In genomic region chr12:71030260-71030659, GRCm38 (mm10) we compare ENCODE assay signal across 26 mouse cellular contexts. TPM values are rescaled to one million over a fixed set of nuclear protein-coding genes. Genes with fewer than 3 reads are reported as not detected.
DNase-seq lines count a peak whose midpoint lies in the region; ATAC-seq and TF ChIP-seq lines count a peak whose summit lies in the region.
"Had no signal": no experiment of that assay in that cellular context is flagged by ENCODE, and none has a peak within 500 bp of the region (broad histone marks: within the 10 kb centered on the region; RNA-seq: fewer than 3 reads in every experiment).

No protein-coding gene starts in this region.

- no peak for TF ChIP-seq EP300 in liver, postnatal 0 days (IDR thresholded peaks at IDR 0.05; ENCODE audit: low read depth)

- H3K9ac ChIP-seq in liver, postnatal 0 days (replicated peaks): no peak overlapping the region
- H3K9ac ChIP-seq in liver, embryonic 12.5 days: no peak overlapping the region
- H3K9ac ChIP-seq in hindbrain, postnatal 0 days (replicated peaks; ENCODE audit: low read length): no peak overlapping the region
- H3K9ac ChIP-seq: embryonic facial prominence, embryonic 12.5 days; forebrain, embryonic 12.5 days; heart, embryonic 12.5 days; limb, embryonic 13.5 days; liver, embryonic 13.5 days; lung, embryonic 14.5 days; neural tube, embryonic 13.5 days had no signal

- peaks cover 62% of the 10 kb centered on the region for H3K36me3 ChIP-seq in liver, postnatal 0 days (replicated peaks; ENCODE audit: insufficient read depth, low read length)
- peaks cover 78% of the 10 kb centered on the region for H3K36me3 ChIP-seq in liver, embryonic 12.5 days
- H3K36me3 ChIP-seq in hindbrain, postnatal 0 days (ENCODE audit: insufficient read depth, low read length): peaks cover 18% of the 10 kb centered on the region

- DNase-seq in liver, postnatal 0 days: peak; percentile 7
- peak; percentile 44 for DNase-seq in ES-CJ7 (ENCODE audit: low read depth, low spot score)
- no peak for DNase-seq in ovary, postnatal 14 days (ENCODE audit: low spot score)
- DNase-seq in hindbrain, postnatal 0 days (ENCODE audit: low spot score): no peak
- DNase-seq: adrenal gland, postnatal 10 days; B cell, adult 2 months; cerebellum, adult 18-20 months; cerebellum, postnatal 14 days; heart, postnatal 10 days; kidney, adult 9 months; kidney, postnatal 4 days; liver, embryonic 13.5 days; lung, embryonic 14.5 days; midbrain, embryonic 14.5 days; thymus, postnatal 14 days had no signal

- no peaks in the 10 kb centered on the region for H3K27me3 ChIP-seq in liver, postnatal 0 days (ENCODE audit: insufficient read depth, low read length)
- H3K27me3 ChIP-seq in liver, embryonic 12.5 days (replicated peaks): no peaks in the 10 kb centered on the region
- H3K27me3 ChIP-seq in hindbrain, postnatal 0 days (ENCODE audit: insufficient read depth, low read length): no peaks in the 10 kb centered on the region
- H3K27me3 ChIP-seq: embryonic facial prominence, embryonic 12.5 days; forebrain, embryonic 12.5 days; heart, embryonic 12.5 days; limb, embryonic 13.5 days; liver, embryonic 13.5 days; neural tube, embryonic 13.5 days had no signal

- H3K4me3 ChIP-seq in liver, postnatal 0 days (ENCODE audit: low read depth, low read length): no peak overlapping the region
- H3K4me3 ChIP-seq in liver, embryonic 12.5 days: no peak overlapping the region
- no peak overlapping the region for H3K4me3 ChIP-seq in hindbrain, postnatal 0 days (ENCODE audit: low read length)
- H3K4me3 ChIP-seq: embryonic facial prominence, embryonic 12.5 days; erythroblast, embryonic 14.5 days; forebrain, embryonic 12.5 days; heart, embryonic 12.5 days; hindbrain, embryonic 10.5 days; limb, embryonic 13.5 days; liver, embryonic 13.5 days; neural tube, embryonic 13.5 days had no signal

- no peaks in the 10 kb centered on the region for H3K4me1 ChIP-seq in liver, postnatal 0 days (ENCODE audit: insufficient read depth)
- H3K4me1 ChIP-seq in liver, embryonic 12.5 days: no peaks in the 10 kb centered on the region
- no peaks in the 10 kb centered on the region for H3K4me1 ChIP-seq in hindbrain, postnatal 0 days (ENCODE audit: insufficient read depth, low read length)
- H3K4me1 ChIP-seq: embryonic facial prominence, embryonic 12.5 days; forebrain, embryonic 12.5 days; heart, embryonic 12.5 days; hindbrain, embryonic 10.5 days; liver, embryonic 13.5 days; neural tube, embryonic 13.5 days had no signal

- TF ChIP-seq CTCF in liver, postnatal 0 days (IDR thresholded peaks at IDR 0.05; ENCODE audit: low read depth): no peak
- TF ChIP-seq CTCF in hindbrain, postnatal 0 days (IDR thresholded peaks at IDR 0.05; ENCODE audit: low read depth): no peak

- no peak for ATAC-seq in liver, postnatal 0 days
- ATAC-seq in liver, embryonic 12.5 days: no peak
- ATAC-seq in inflammation-experienced regulatory T-cells, adult 6 months: peak; percentile 87
- ATAC-seq in hindbrain, postnatal 0 days: no peak
- no peak for ATAC-seq in erythroblast, adult 5-6 weeks (replicated peaks; ENCODE audit: low FRiP score, poor library complexity, severe bottlenecking)
- ATAC-seq: hindbrain, embryonic 16.5 days had no signal

- H3K4me2 ChIP-seq in liver, postnatal 0 days (ENCODE audit: low read depth, low read length): no peak overlapping the region
- H3K4me2 ChIP-seq in liver, embryonic 12.5 days: no peak overlapping the region
- no peak overlapping the region for H3K4me2 ChIP-seq in hindbrain, postnatal 0 days (ENCODE audit: low read depth, low read length)
- H3K4me2 ChIP-seq: embryonic facial prominence, embryonic 12.5 days; forebrain, embryonic 12.5 days; heart, embryonic 12.5 days; limb, embryonic 13.5 days; liver, embryonic 13.5 days; lung, embryonic 14.5 days; neural tube, embryonic 13.5 days had no signal

- H3K27ac ChIP-seq in liver, postnatal 0 days (ENCODE audit: low read depth): no peak overlapping the region
- H3K27ac ChIP-seq in liver, embryonic 12.5 days: no peak overlapping the region
- no peak overlapping the region for H3K27ac ChIP-seq in hindbrain, postnatal 0 days
- H3K27ac ChIP-seq: embryonic facial prominence, embryonic 12.5 days; forebrain, embryonic 12.5 days; hindbrain, embryonic 10.5 days; limb, embryonic 13.5 days; liver, embryonic 13.5 days; neural tube, embryonic 13.5 days had no signal

- H3K9me3 ChIP-seq in liver, postnatal 0 days (ENCODE audit: low read length): no peaks in the 10 kb centered on the region
- H3K9me3 ChIP-seq in liver, embryonic 12.5 days (replicated peaks): no peaks in the 10 kb centered on the region
- H3K9me3 ChIP-seq in hindbrain, postnatal 0 days (ENCODE audit: low read length): no peaks in the 10 kb centered on the region
- H3K9me3 ChIP-seq: embryonic facial prominence, embryonic 12.5 days; forebrain, embryonic 12.5 days; heart, embryonic 12.5 days; hindbrain, embryonic 10.5 days; limb, embryonic 13.5 days; liver, embryonic 13.5 days; neural tube, embryonic 13.5 days had no signal

- WGBS in liver, postnatal 0 days (ENCODE audit: insufficient replicate concordance): 85% methylated on average over 8 of the region's 8 CpGs
- WGBS in liver, embryonic 12.5 days (ENCODE audit: insufficient replicate concordance): 81% methylated on average over 8 of the region's 8 CpGs
- WGBS in hindbrain, postnatal 0 days: 86% methylated on average over 8 of the region's 8 CpGs

RNA-seq across cellular contexts. Expression of gene Arid4a, which starts 14.5 kb away (rescaled TPM):
- 19.3 and 20.6 TPM in 2 replicates for polyA plus RNA-seq in liver, postnatal 0 days (2015; fragmentation: Nextera tagmentation; extraction: Ambion mirVana)
- polyA plus RNA-seq in liver, embryonic 12.5 days (2016; fragmentation: Nextera tagmentation; extraction: Ambion mirVana): 23.4 and 24.1 TPM in 2 replicates
- 100 to 1,000 TPM in 1 of 3 experiments, 10 to 100 TPM in 2; 83.6 to 104 (median 99.6) TPM for polyA plus RNA-seq in inflammation-experienced regulatory T-cells, adult 6 months (2017; shearing (Covaris generic))
- 4.7 and 7.1 TPM in 2 replicates for total RNA-seq in hindbrain, postnatal 0 days (2014; rRNA removed)
- polyA plus RNA-seq in hindbrain, postnatal 0 days (2015; fragmentation: Nextera tagmentation; extraction: Ambion mirVana): 32.7 and 41.4 TPM in 2 replicates
- 17.9 and 21.3 TPM in 2 replicates for total RNA-seq in erythroblast, adult 5-6 weeks (2015; ENCODE audit: low replicate concordance)
- total RNA-seq in erythroblast, adult 5-6 weeks (2017; ENCODE audit: low replicate concordance): 41.5 and 57.6 TPM in 2 replicates

RNA-seq across cellular contexts. Expression of gene Psma3, which starts 55.8 kb away (rescaled TPM):
- polyA plus RNA-seq in liver, postnatal 0 days (2015; fragmentation: Nextera tagmentation; extraction: Ambion mirVana): 288 and 297 TPM in 2 replicates
- 468 and 481 TPM in 2 replicates for polyA plus RNA-seq in liver, embryonic 12.5 days (2016; fragmentation: Nextera tagmentation; extraction: Ambion mirVana)
- polyA plus RNA-seq in inflammation-experienced regulatory T-cells, adult 6 months (2017; shearing (Covaris generic)): 100 to 1,000 TPM; 348 to 426 (median 406) TPM
- 99.7 and 118 TPM in 2 replicates for total RNA-seq in hindbrain, postnatal 0 days (2014; rRNA removed)
- polyA plus RNA-seq in hindbrain, postnatal 0 days (2015; fragmentation: Nextera tagmentation; extraction: Ambion mirVana): 533 and 543 TPM in 2 replicates
- 105 and 133 TPM in 2 replicates for total RNA-seq in erythroblast, adult 5-6 weeks (2015; ENCODE audit: low replicate concordance)
- total RNA-seq in erythroblast, adult 5-6 weeks (2017; ENCODE audit: low replicate concordance): 67.8 and 119 TPM in 2 replicates

Comparison
In these comparisons a context has a peak if more than half of its experiments do, and no peak if none do; other contexts are left out.
1. DNase-seq: peak in liver, postnatal 0 days (single experiment) and ES-CJ7 (single experiment); none in ovary, postnatal 14 days (single experiment) and hindbrain, postnatal 0 days (single experiment).